Mouse (Mus musculus) bone marrow macrophage, adult 2 months (primary cell): ENCODE data around the gene Ern1.

Source experiments
- CTCF ChIP-seq: IDR thresholded peaks from 2 replicates; pipeline ENCODE4 v1.5.1; 2012; ENCODE audit warnings: low read depth, mild to moderate bottlenecking, low read length, moderate library complexity
- POLR2A ChIP-seq: IDR thresholded peaks from 2 replicates; pipeline ENCODE4 v1.6.1; 2012; ENCODE audit warnings: mild to moderate bottlenecking, low read depth, low read length, borderline replicate concordance

DNA sequence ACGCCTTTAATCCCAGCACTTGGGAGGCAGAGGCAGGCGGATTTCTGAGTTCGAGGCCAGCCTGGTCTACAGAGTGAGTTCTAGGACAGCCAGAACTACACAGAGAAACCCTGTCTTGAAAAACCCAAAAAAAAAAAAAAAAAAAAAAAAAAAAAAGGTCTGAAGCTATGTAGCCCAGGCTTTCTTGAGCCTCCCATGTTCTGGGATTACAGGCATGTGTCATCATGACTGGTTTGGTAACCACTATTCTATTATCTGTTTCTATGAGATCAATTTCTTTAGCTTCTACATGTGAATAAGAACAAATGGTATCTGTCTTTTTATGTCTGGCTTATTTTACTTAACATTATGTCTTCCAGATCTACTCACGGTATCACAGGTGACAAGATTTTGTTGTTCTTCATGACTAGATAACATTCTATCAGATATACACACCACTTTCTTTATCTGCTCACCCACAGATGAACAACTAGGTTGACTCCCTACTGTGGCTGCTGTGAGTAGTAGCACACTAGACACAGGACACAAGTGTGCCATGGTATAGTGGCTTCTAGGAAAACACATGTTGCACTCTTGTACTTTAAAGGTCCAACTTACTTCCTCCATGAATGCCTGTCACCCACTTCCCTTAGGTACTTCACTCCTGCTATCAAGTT, 10.0 kb downstream of the Ern1 start:
- no peak for TF ChIP-seq CTCF
- no peak for TF ChIP-seq POLR2A
